Comparison of ENCODE assay signal across 8 mouse cellular contexts in genomic region chr9:77755403-77755784, GRCm38 (mm10). TPM values are rescaled to one million over a fixed set of nuclear protein-coding genes. Genes with fewer than 3 reads are reported as not detected.
DNase-seq lines count a peak whose midpoint lies in the region; ATAC-seq and TF ChIP-seq lines count a peak whose summit lies in the region.

No protein-coding gene starts in this region.

- peak overlapping the region; percentile 83 for H3K4me3 ChIP-seq in heart, embryonic 11.5 days (ENCODE audit: low read depth, low read length)
- peak overlapping the region; percentile 90 for H3K4me3 ChIP-seq in ES-Bruce4 (ENCODE audit: low read depth, low read length)
- peak overlapping the region; percentile 80 for H3K4me3 ChIP-seq in forebrain, embryonic 16.5 days (replicated peaks; ENCODE audit: low read length)
- H3K4me3 ChIP-seq in liver, embryonic 15.5 days (replicated peaks): peak overlapping the region; percentile 96

- no peak for DNase-seq in heart, adult 8-10 months (ENCODE audit: low spot score)
- DNase-seq in urinary bladder, postnatal 36 days (ENCODE audit: low spot score in 2 of 2): no peak
- no peak for DNase-seq in frontal cortex, postnatal 10 days (ENCODE audit: low spot score in 2 of 2)
- no peak for DNase-seq in cerebellum, postnatal 25 days

- no peaks in the 10 kb centered on the region for H3K9me3 ChIP-seq in heart, embryonic 11.5 days (replicated peaks; ENCODE audit: control insufficient read depth, low read length)
- H3K9me3 ChIP-seq in ES-Bruce4 (replicated peaks; ENCODE audit: control insufficient read depth, insufficient read depth, low read length, poor library complexity, severe bottlenecking): no peaks in the 10 kb centered on the region
- no peaks in the 10 kb centered on the region for H3K9me3 ChIP-seq in forebrain, embryonic 16.5 days (ENCODE audit: control insufficient read depth, low read length)
- H3K9me3 ChIP-seq in liver, embryonic 15.5 days (replicated peaks): no peaks in the 10 kb centered on the region

- no peaks in the 10 kb centered on the region for H3K27me3 ChIP-seq in heart, embryonic 11.5 days (ENCODE audit: control insufficient read depth, insufficient read depth, low read length)
- no peaks in the 10 kb centered on the region for H3K27me3 ChIP-seq in ES-Bruce4 (ENCODE audit: control insufficient read depth, insufficient read depth, low read length, poor library complexity, severe bottlenecking)
- no peaks in the 10 kb centered on the region for H3K27me3 ChIP-seq in forebrain, embryonic 16.5 days (replicated peaks; ENCODE audit: control insufficient read depth, insufficient read depth, low read length)
- peaks cover 4% of the 10 kb centered on the region; the same call in 1 of the 2 replicates for H3K27me3 ChIP-seq in liver, embryonic 15.5 days

- TF ChIP-seq EP300 in ES-Bruce4 (IDR thresholded peaks at IDR 0.05; ENCODE audit: insufficient read depth, low read depth, low read length): no peak

- no peak for TF ChIP-seq POLR2A in ES-Bruce4 (IDR thresholded peaks at IDR 0.05; ENCODE audit: insufficient read depth, low read length)

- TF ChIP-seq CTCF in ES-Bruce4 (IDR thresholded peaks at IDR 0.05; ENCODE audit: low read depth, low read length): no peak

- H3K27ac ChIP-seq in heart, embryonic 11.5 days (ENCODE audit: low read depth, low read length): peak overlapping the region; percentile 88; the same call in 1 of the 2 replicates
- H3K27ac ChIP-seq in ES-Bruce4 (ENCODE audit: insufficient read depth, low read length): no peak overlapping the region
- H3K27ac ChIP-seq in forebrain, embryonic 16.5 days (ENCODE audit: low read length): no peak overlapping the region
- H3K27ac ChIP-seq in liver, embryonic 15.5 days (replicated peaks): peak overlapping the region; percentile 91

- 21% methylated on average over 9 of the region's 9 CpGs for WGBS in heart, embryonic 11.5 days (ENCODE audit: insufficient replicate concordance)
- 13% methylated on average over 9 of the region's 9 CpGs for WGBS in forebrain, embryonic 16.5 days
- 10% methylated on average over 9 of the region's 9 CpGs for WGBS in liver, embryonic 15.5 days (ENCODE audit: insufficient replicate concordance)

- peaks cover 3% of the 10 kb centered on the region; the same call in 1 of the 2 replicates for H3K4me1 ChIP-seq in heart, embryonic 11.5 days (ENCODE audit: control insufficient read depth, insufficient read depth, low read length)
- peaks cover 4% of the 10 kb centered on the region for H3K4me1 ChIP-seq in ES-Bruce4 (ENCODE audit: control insufficient read depth, insufficient read depth, low read length)
- peaks cover 22% of the 10 kb centered on the region for H3K4me1 ChIP-seq in forebrain, embryonic 16.5 days (replicated peaks; ENCODE audit: control insufficient read depth, insufficient read depth, low read length)
- H3K4me1 ChIP-seq in liver, embryonic 15.5 days (replicated peaks): peaks cover 46% of the 10 kb centered on the region

- no peak for ATAC-seq in heart, embryonic 11.5 days (replicated peaks; ENCODE audit: insufficient number of reproducible peaks, low FRiP score, low TSS enrichment)
- ATAC-seq in forebrain, embryonic 16.5 days: no peak
- ATAC-seq in liver, embryonic 15.5 days (ENCODE audit: insufficient read depth): no peak

- H3K36me3 ChIP-seq in heart, embryonic 11.5 days (ENCODE audit: control insufficient read depth, insufficient read depth, low read length): no peaks in the 10 kb centered on the region
- H3K36me3 ChIP-seq in ES-Bruce4 (ENCODE audit: control insufficient read depth, insufficient read depth, low read length, poor library complexity, severe bottlenecking): peaks cover 11% of the 10 kb centered on the region
- H3K36me3 ChIP-seq in forebrain, embryonic 16.5 days (ENCODE audit: control insufficient read depth, insufficient read depth): no peaks in the 10 kb centered on the region
- H3K36me3 ChIP-seq in liver, embryonic 15.5 days (replicated peaks): peaks cover 26% of the 10 kb centered on the region

- peak overlapping the region; percentile 82 for H3K4me2 ChIP-seq in heart, embryonic 11.5 days
- peak overlapping the region; percentile 82 for H3K4me2 ChIP-seq in forebrain, embryonic 16.5 days (ENCODE audit: low read length)
- H3K4me2 ChIP-seq in liver, embryonic 15.5 days: peak overlapping the region; percentile 79

- H3K9ac ChIP-seq in heart, embryonic 11.5 days (ENCODE audit: low read depth, low read length): peak overlapping the region; percentile 80
- H3K9ac ChIP-seq in ES-Bruce4 (ENCODE audit: low read depth, poor library complexity, severe bottlenecking): peak overlapping the region; percentile 70
- H3K9ac ChIP-seq in forebrain, embryonic 16.5 days (replicated peaks; ENCODE audit: low read depth, low read length): peak overlapping the region; percentile 83; the same call in 1 of the 2 replicates
- peak overlapping the region; percentile 95 for H3K9ac ChIP-seq in liver, embryonic 15.5 days

RNA-seq across cellular contexts. Expression of gene Gclc, which starts 1.1 kb away (rescaled TPM):
- polyA plus RNA-seq in heart, embryonic 11.5 days (2014; fragmentation: Nextera tagmentation; extraction: Ambion mirVana): 12.3 and 13.3 TPM in 2 replicates
- 10 to 100 TPM; 11.7 to 14.3 (median 12.5) TPM for total RNA-seq in heart, adult 8-10 months (2022)
- 50.5 and 53.1 TPM in 2 replicates for polyA plus RNA-seq in ES-Bruce4 (2011; ENCODE audit: insufficient read depth, insufficient read length, low read depth, missing spikeins)
- polyA plus RNA-seq in forebrain, embryonic 16.5 days (2015; fragmentation: Nextera tagmentation; extraction: Ambion mirVana): 16.0 and 17.9 TPM in 2 replicates
- 24.9 and 28.6 TPM in 2 replicates for polyA plus RNA-seq in liver, embryonic 15.5 days (2015; fragmentation: Nextera tagmentation; extraction: Ambion mirVana)

Comparison
In these comparisons a context has a peak if more than half of its experiments do, and no peak if none do; other contexts are left out.
1. H3K27ac ChIP-seq: peak in heart, embryonic 11.5 days (single experiment) and liver, embryonic 15.5 days (single experiment); none in ES-Bruce4 (single experiment) and forebrain, embryonic 16.5 days (single experiment).
2. Peak in every context shown above with its lines, with median percentiles within 50 percentile points of each other: H3K4me2 ChIP-seq, H3K4me3 ChIP-seq and H3K9ac ChIP-seq.